Mouse (Mus musculus) hindlimb bud, embryonic 11.5 days (tissue): Measurements from ENCODE around the gene Sost.
"Not testable (repeated sequence)": the region's sequence is repeated elsewhere in the genome, so short reads cannot be mapped to it uniquely, and the experiment has no call there.

Source experiments
- DNase-seq: peaks from one replicate; pipeline ENCODE4 v3.0.0-alpha.2; 2012; ENCODE audit warnings: low read depth, low spot score; ENCODE audit errors: extremely low spot score

Sost gene

GRCm38 (mm10) chr11:101966965-101967614 is at the start of gene Sost:
Gene Sost (minus strand): TSS chr11:101967015.
- no peak for DNase-seq

- DNase-seq, result no peak
Observed at GRCm38 (mm10) chr11:102016136-102016535, 49.3 kb upstream of the Sost start.

- no peak for DNase-seq
Observed at GRCm38 (mm10) chr11:102015472-102015871, 48.7 kb upstream of the Sost start.

GRCm38 (mm10) chr11:102013201-102013600 is 46.4 kb upstream of the Sost start:
- no peak for DNase-seq

- DNase-seq, result no peak
Observed at GRCm38 (mm10) chr11:102011510-102011909, 44.7 kb upstream of the Sost start.

GRCm38 (mm10) chr11:102010140-102010539 is 43.3 kb upstream of the Sost start:
- DNase-seq, result no peak

GRCm38 (mm10) chr11:102008954-102009637 is 42.3 kb upstream of the Sost start:
- no peak for DNase-seq

- DNase-seq, result no peak
Observed at GRCm38 (mm10) chr11:102008372-102008771, 41.6 kb upstream of the Sost start.

- no peak for DNase-seq
Observed at GRCm38 (mm10) chr11:102006688-102007087, 39.9 kb upstream of the Sost start.

- no peak for DNase-seq
Observed at GRCm38 (mm10) chr11:102006271-102006670, 39.5 kb upstream of the Sost start.

- DNase-seq, result no peak
Observed at GRCm38 (mm10) chr11:102004251-102004650, 37.4 kb upstream of the Sost start.

GRCm38 (mm10) chr11:101999466-101999865 is 32.7 kb upstream of the Sost start:
- no peak for DNase-seq

GRCm38 (mm10) chr11:101998258-101998657 is 31.4 kb upstream of the Sost start:
- no peak for DNase-seq

GRCm38 (mm10) chr11:101995938-101996337 is 29.1 kb upstream of the Sost start:
- no peak for DNase-seq

GRCm38 (mm10) chr11:101994100-101994499 is 27.3 kb upstream of the Sost start:
- DNase-seq, result no peak

- DNase-seq, result no peak
Observed at GRCm38 (mm10) chr11:101992411-101992810, 25.6 kb upstream of the Sost start.

GRCm38 (mm10) chr11:101991813-101992212 is 25.0 kb upstream of the Sost start:
- no peak for DNase-seq

- no peak for DNase-seq
Observed at GRCm38 (mm10) chr11:101990244-101990643, 23.4 kb upstream of the Sost start.

GRCm38 (mm10) chr11:101986913-101987312 is 20.1 kb upstream of the Sost start, which contains the start of gene Dusp3:
Gene Dusp3 (minus strand): TSS chr11:101987013.
- DNase-seq, result no peak

GRCm38 (mm10) chr11:101985990-101986389 is 19.2 kb upstream of the Sost start:
- peak; percentile 83 for DNase-seq

GRCm38 (mm10) chr11:101985450-101985849 is 18.6 kb upstream of the Sost start:
- not testable (repeated sequence) for DNase-seq
